In genomic region chr3:68795641-68796040, GRCm38 (mm10) we compare ENCODE assay signal across 13 mouse cellular contexts.
DNase-seq lines count a peak whose midpoint lies in the region; ATAC-seq lines count a peak whose summit lies in the region.
"Had no signal": no experiment of that assay in that cellular context is flagged by ENCODE, and none has a peak within 500 bp of the region (broad histone marks: within the 10 kb centered on the region; RNA-seq: fewer than 3 reads in every experiment).

No protein-coding gene starts in this region.

- no peak for ATAC-seq in erythroid progenitor cell, adult 5-6 weeks (replicated peaks; ENCODE audit: low FRiP score, poor library complexity, severe bottlenecking)
- ATAC-seq: hindbrain, embryonic 16.5 days had no signal

- peak; percentile 55 for DNase-seq in heart, adult 18-20 months
- DNase-seq in heart, postnatal 25 days (ENCODE audit: low spot score): no peak
- peak; percentile 75 for DNase-seq in 3T3-L1 (ENCODE audit: low read depth, low spot score)
- DNase-seq in adrenal gland, postnatal 14 days: peak; percentile 28
- DNase-seq in lung, adult 18-20 months: peak; percentile 18 to 42
- DNase-seq in left cerebral cortex, postnatal 36 days (ENCODE audit: low spot score in 2 of 2): no peak
- DNase-seq in cerebellum, adult 18-20 months: no peak
- DNase-seq: cerebellum, adult 11 months; layer of hippocampus, postnatal 36 days; right cerebral cortex, postnatal 14 days; thymus, postnatal 36 days had no signal

- intact Hi-C loops in heart, postnatal 25 days (cut with DNase I): no loop called here
- intact Hi-C loops in left cerebral cortex, postnatal 36 days (cut with DNase I): loop anchor here (2.0 kb wide), 1 partner anchor 159 kb away; no protein-coding TSS in a partner anchor

Comparison
In these comparisons a context has a peak if more than half of its experiments do, and no peak if none do; other contexts are left out.
1. DNase-seq: peak in heart, adult 18-20 months (2 of 2), 3T3-L1 (single experiment), adrenal gland, postnatal 14 days (single experiment) and lung, adult 18-20 months (2 of 2); none in heart, postnatal 25 days (single experiment), left cerebral cortex, postnatal 36 days (0 of 2) and cerebellum, adult 18-20 months (0 of 2).